Mouse (Mus musculus) urinary bladder, adult 18-20 months (tissue): ENCODE data around the gene Pak6.

Experiments used
- DNase-seq, 2 experiments: peaks; one replicate each; pipeline ENCODE4 v3.0.0; 2022; ENCODE audit warnings: low spot score in 2 of 2, mixed read lengths in 2 of 2

Gene Pak6

GRCm38 (mm10) chr2:118664975-118665516 is 1.9 kb downstream of the Pak6 start:
- DNase-seq = peak in 1 of 2 experiments; percentile 49

GRCm38 (mm10) chr2:118665616-118666015 is 2.5 kb downstream of the Pak6 start:
- no peak for DNase-seq

GRCm38 (mm10) chr2:118667181-118667580 is 4.1 kb downstream of the Pak6 start:
- no peak for DNase-seq

GRCm38 (mm10) chr2:118669245-118669644 is 6.1 kb downstream of the Pak6 start:
- DNase-seq = no peak

GRCm38 (mm10) chr2:118669785-118670184 is 6.7 kb downstream of the Pak6 start:
- no peak for DNase-seq

- DNase-seq = no peak
These were observed 8.6 kb downstream of the Pak6 start for GRCm38 (mm10) chr2:118671728-118672127.

GRCm38 (mm10) chr2:118673686-118674465 is 10.8 kb downstream of the Pak6 start:
- DNase-seq = no peak

- DNase-seq = peak in 1 of 2 experiments; percentile 55
These were observed 11.4 kb downstream of the Pak6 start for GRCm38 (mm10) chr2:118674500-118674899.

GRCm38 (mm10) chr2:118676839-118677741 is 14.0 kb downstream of the Pak6 start:
- DNase-seq = no peak

- peak in 1 of 2 experiments; percentile 53 for DNase-seq
These were observed 14.7 kb downstream of the Pak6 start for GRCm38 (mm10) chr2:118677817-118678216.

GRCm38 (mm10) chr2:118679577-118679976 is 16.5 kb downstream of the Pak6 start:
- no peak for DNase-seq

GRCm38 (mm10) chr2:118680926-118681325 is 17.8 kb downstream of the Pak6 start:
- no peak for DNase-seq

GRCm38 (mm10) chr2:118682544-118683260 is 19.6 kb downstream of the Pak6 start:
- no peak for DNase-seq

- no peak for DNase-seq
These were observed 22.0 kb downstream of the Pak6 start for GRCm38 (mm10) chr2:118685088-118685487.

GRCm38 (mm10) chr2:118686693-118687092 is 23.6 kb downstream of the Pak6 start:
- no peak for DNase-seq

- DNase-seq = no peak
These were observed 24.7 kb downstream of the Pak6 start for GRCm38 (mm10) chr2:118687791-118688190.

GRCm38 (mm10) chr2:118689875-118690274 is 26.8 kb downstream of the Pak6 start:
- no peak for DNase-seq

GRCm38 (mm10) chr2:118693370-118693966 is 30.4 kb downstream of the Pak6 start:
- no peak for DNase-seq

- no peak for DNase-seq
These were observed 32.7 kb downstream of the Pak6 start for GRCm38 (mm10) chr2:118695677-118696232.

- DNase-seq = no peak
These were observed 33.6 kb downstream of the Pak6 start for GRCm38 (mm10) chr2:118696451-118697308.
